7 mouse cellular contexts compared by ENCODE assay signal in the genomic region with DNA sequence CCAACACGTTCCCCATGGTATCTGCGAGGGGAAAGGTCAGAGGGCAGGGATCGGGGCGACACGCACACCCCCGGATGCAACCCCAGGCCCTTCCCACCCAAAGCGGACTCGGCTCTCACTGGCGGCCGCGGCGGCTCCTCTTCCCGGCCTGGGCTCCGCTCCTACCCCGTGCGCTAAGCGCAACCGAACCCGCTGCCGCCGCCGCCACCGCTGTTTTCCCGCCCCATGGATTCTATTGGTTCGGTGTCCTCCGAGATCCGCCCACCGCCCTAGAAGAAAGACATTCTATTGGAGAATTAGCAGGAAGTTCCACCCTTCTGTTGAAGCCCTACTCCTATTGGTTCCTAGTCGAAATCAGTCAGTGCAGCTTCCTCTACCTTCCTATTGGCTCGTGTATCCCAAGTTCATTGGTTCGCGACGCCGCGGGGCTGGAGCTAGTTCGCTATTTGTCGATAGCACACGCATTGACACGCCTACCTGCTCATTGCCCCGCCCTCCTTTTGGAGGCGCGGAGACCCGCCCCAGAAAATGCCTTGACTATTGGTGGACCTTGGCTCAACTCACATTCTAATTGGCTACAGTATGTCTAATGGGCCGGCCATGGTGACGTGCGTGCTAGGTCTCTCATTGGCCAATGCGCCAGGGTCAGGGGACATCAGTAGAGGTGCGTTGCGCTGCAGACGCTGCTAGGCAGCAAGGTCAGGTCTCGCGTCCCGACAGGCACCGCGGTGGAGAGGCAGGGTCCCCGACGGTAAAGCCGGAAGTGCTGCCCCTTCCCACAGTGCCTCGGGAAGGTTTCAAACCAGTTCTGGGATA. TPM values are rescaled to one million over a fixed set of nuclear protein-coding genes. Genes with fewer than 3 reads are reported as not detected.
DNase-seq lines count a peak whose midpoint lies in the region; ATAC-seq lines count a peak whose summit lies in the region.

A gene (minus strand): TSS at position 200 of the 816 bp plus-strand sequence.

- H3K27ac ChIP-seq in intestine, embryonic 15.5 days: peak within 1 kb of the TSS; percentile 86
- H3K27ac ChIP-seq in midbrain, embryonic 10.5 days (replicated peaks): peak within 1 kb of the TSS; percentile 89

- H3K27me3 ChIP-seq in intestine, embryonic 15.5 days (replicated peaks): no peaks in the 10 kb centered on the region
- no peaks in the 10 kb centered on the region for H3K27me3 ChIP-seq in midbrain, embryonic 10.5 days (ENCODE audit: low read depth, poor library complexity, severe bottlenecking)

- H3K4me2 ChIP-seq in intestine, embryonic 15.5 days (replicated peaks): peak within 1 kb of the TSS; percentile 79

- peaks cover 9% of the 10 kb centered on the region; the same call in 1 of the 2 replicates for H3K4me1 ChIP-seq in intestine, embryonic 15.5 days (replicated peaks)
- H3K4me1 ChIP-seq in midbrain, embryonic 10.5 days: peaks cover 25% of the 10 kb centered on the region

- WGBS in intestine, embryonic 15.5 days: under 1% methylated on average over 55 of the region's 59 CpGs
- under 1% methylated on average over 59 of the region's 59 CpGs for WGBS in midbrain, embryonic 10.5 days

- H3K9ac ChIP-seq in intestine, embryonic 15.5 days: peak within 1 kb of the TSS; percentile 96

- ATAC-seq in intestine, embryonic 15.5 days: peak; percentile 99

- intact Hi-C loops in gastrocnemius, postnatal 36 days (cut with DNase I): no loop called here
- intact Hi-C loops in left cerebral cortex, postnatal 25 days (cut with DNase I): loop anchor here (1.0 to 5.0 kb wide), 3 partner anchors 35 to 793 kb away; a partner anchor contains a TSS

- H3K9me3 ChIP-seq in intestine, embryonic 15.5 days: no peaks in the 10 kb centered on the region
- H3K9me3 ChIP-seq in midbrain, embryonic 10.5 days (replicated peaks): 0 out of 2 replicates have a peak, but pooled peaks cover 1% of the 10 kb centered on the region

- H3K4me3 ChIP-seq in intestine, embryonic 15.5 days (replicated peaks): peak within 1 kb of the TSS; percentile 100
- H3K4me3 ChIP-seq in midbrain, embryonic 10.5 days: peak within 1 kb of the TSS; percentile 100

- DNase-seq in adrenal gland, adult 2 months: peak; percentile 99
- peak; percentile 99 for DNase-seq in embryo, embryonic 11.5 days (ENCODE audit: low read depth, low spot score)
- peak; percentile 97 to 99 for DNase-seq in gastrocnemius, postnatal 36 days
- peak; percentile 99 to 100 for DNase-seq in left cerebral cortex, postnatal 25 days (ENCODE audit: low spot score in 2 of 2)
- DNase-seq in midbrain, embryonic 10.5 days (ENCODE audit: low spot score): peak; percentile 99
- peak; percentile 95 for DNase-seq in right cerebral cortex, postnatal 4 days

- peaks cover 23% of the 10 kb centered on the region for H3K36me3 ChIP-seq in intestine, embryonic 15.5 days
- H3K36me3 ChIP-seq in midbrain, embryonic 10.5 days: peaks cover 58% of the 10 kb centered on the region

RNA-seq across cellular contexts. Expression of the gene that starts here (rescaled TPM):
- 100 to 1,000 TPM; 115 to 143 TPM for total RNA-seq in adrenal gland, adult 2 months (2021)
- polyA plus RNA-seq in adrenal gland, adult 2 months (2012; rRNA removed): 164 and 165 TPM in 2 replicates
- 10 to 100 TPM; 36.8 to 47.6 TPM for total RNA-seq in gastrocnemius, postnatal 36 days (2021)
- polyA plus RNA-seq in intestine, embryonic 15.5 days (2015; fragmentation: Nextera tagmentation; extraction: Ambion mirVana): 208 and 215 TPM in 2 replicates
- total RNA-seq in left cerebral cortex, postnatal 25 days (2021): 100 to 1,000 TPM; 112 to 115 TPM
- 189 and 210 TPM in 2 replicates for polyA plus RNA-seq in midbrain, embryonic 10.5 days (2016; fragmentation: Nextera tagmentation; extraction: Ambion mirVana)

Comparison
In these comparisons a context has a peak if more than half of its experiments do, and no peak if none do; other contexts are left out.
1. Peak in every context shown above with its lines: DNase-seq, ATAC-seq, H3K4me3 ChIP-seq and H3K27ac ChIP-seq.